Mouse (Mus musculus) cerebellum, postnatal 14 days (tissue): ENCODE measurements around the gene Bbs7.
A peak's percentile ranks its signal among the peaks of the same experiment; 100 is the strongest.

Experiments
- DNase-seq, 2 experiments: peaks; one replicate each; pipeline ENCODE4 v3.0.0; 2021; ENCODE audit warnings: mixed read lengths in 2 of 2

Gene Bbs7

GRCm38 (mm10) chr3:36551343-36551742 is 61.9 kb downstream of the Bbs7 start:
- peak in 1 of 2 experiments; percentile 37 for DNase-seq

- no peak for DNase-seq
These were observed 68.3 kb downstream of the Bbs7 start for GRCm38 (mm10) chr3:36544961-36545360.

- DNase-seq, result no peak
These were observed 71.9 kb downstream of the Bbs7 start for GRCm38 (mm10) chr3:36541399-36541798.

DNA sequence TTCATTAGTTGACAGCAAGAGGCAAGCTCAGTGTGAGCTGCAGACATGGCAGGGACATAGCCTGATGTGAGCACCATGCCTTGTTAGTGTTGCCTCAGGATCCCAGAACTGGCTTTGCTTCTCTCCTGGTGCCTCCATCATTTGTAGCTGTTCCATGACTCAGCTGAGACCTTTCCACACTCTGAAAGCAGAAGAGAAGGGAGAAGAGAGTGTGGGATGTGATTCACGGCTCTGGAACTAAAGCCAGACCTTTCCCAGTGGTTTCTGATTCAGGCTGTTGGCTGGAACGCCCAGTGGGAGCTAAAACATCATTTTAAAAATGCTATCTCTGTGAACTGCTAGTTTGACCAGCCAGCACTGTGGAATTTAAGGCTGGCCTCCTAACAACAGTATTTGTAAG is 72.5 kb downstream of the Bbs7 start:
- DNase-seq, result no peak

- no peak for DNase-seq
These were observed 75.4 kb downstream of the Bbs7 start for GRCm38 (mm10) chr3:36537701-36538470.

GRCm38 (mm10) chr3:36536041-36536440 is 77.2 kb downstream of the Bbs7 start:
- DNase-seq, result no peak

GRCm38 (mm10) chr3:36533201-36533672 is 80.0 kb downstream of the Bbs7 start:
- no peak for DNase-seq

DNA sequence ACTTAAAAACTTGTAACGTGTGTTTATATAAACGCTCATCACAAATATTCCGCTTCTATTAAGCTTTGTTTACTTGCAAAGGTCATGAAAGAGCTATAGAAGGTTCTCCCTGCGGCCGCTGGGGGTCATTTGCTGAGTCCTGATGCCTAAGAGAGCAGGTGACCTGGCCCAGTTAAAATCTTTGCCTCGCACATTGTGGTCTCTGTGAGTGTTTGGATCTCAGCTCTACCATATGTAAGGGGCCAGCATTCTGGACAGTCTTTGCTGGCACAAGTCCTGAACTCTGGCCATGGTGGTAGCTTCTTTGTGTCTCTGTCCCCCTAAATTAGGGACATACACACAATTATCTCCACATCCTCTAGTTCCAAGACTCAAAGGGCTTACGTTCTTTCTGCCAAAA is 80.5 kb downstream of the Bbs7 start:
- DNase-seq, result no peak

- DNase-seq, result no peak
These were observed 81.2 kb downstream of the Bbs7 start for GRCm38 (mm10) chr3:36531979-36532542.

DNA sequence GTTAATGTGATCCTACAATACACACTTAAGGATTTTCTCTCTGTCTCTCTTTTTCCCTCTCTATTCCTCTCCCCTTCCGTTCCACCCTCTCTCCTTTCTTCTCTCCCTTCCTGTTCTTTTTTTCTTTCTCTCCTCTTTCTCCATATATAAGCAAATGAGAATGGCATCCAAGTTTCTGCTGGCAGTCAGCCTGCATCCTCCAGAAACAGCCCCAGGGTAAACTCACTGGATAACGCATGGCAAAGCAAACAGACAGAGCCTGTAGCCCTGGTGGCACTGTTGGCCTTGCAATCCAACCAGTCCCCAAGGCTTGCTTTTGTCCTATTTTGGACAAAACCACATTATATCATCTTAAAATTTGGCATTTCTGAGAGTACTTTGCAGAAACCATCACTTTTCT is 82.0 kb downstream of the Bbs7 start:
- DNase-seq, result no peak

- DNase-seq, result no peak
These were observed 82.5 kb downstream of the Bbs7 start for GRCm38 (mm10) chr3:36530781-36531180.

GRCm38 (mm10) chr3:36530345-36530744 is 82.9 kb downstream of the Bbs7 start:
- peak in 1 of 2 experiments; percentile 9 for DNase-seq

DNA sequence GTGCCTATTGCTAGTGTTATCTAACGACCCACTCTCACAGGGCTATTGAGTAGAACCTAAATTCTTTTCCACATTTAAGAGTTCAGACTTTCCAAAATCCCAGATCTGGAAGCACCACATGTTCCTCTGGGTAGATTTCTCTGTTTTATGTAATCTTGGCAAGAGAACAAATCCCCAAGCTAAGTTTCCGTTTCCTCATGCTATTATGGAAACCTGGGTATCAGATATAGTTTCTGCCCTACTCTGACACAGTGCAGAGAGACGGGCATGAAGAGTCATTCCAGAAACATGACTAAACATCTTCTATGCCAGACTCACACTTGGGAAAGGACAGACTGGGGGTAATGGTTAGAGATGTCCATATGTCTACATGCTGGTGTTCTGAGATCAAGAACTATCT is 88.8 kb downstream of the Bbs7 start:
- DNase-seq, result no peak
